Mouse (Mus musculus): ENCODE data around the gene Whamm. TPM values are rescaled to one million over a fixed set of nuclear protein-coding genes. Genes with fewer than 3 reads are reported as not detected.

Gene Whamm
- total RNA-seq, 2 experiments from 2014 or later = 19.0 to 22.8 TPM

GRCm38 (mm10) chr7:81566892-81567291, 4.2 kb upstream of the Whamm start, which contains the start of gene Fsd2:
Fsd2 (minus strand) TSS chr7:81566944.
- no peak for TF ChIP-seq CTCF (conservative IDR thresholded peaks at IDR 0.05)
- no peak for DNase-seq (ENCODE audit: low spot score in 2 of 2)
- Histone ChIP-seq H3K27ac (peak within 1 kb of the TSS; percentile 58), H3K4me3 (no peak within 1 kb of the TSS)

GRCm38 (mm10) chr7:81567396-81567795, 3.7 kb upstream of the Whamm start:
- H3K4me3 ChIP-seq = no peak overlapping the region
- no peak overlapping the region for H3K27ac ChIP-seq
- DNase-seq (ENCODE audit: low spot score in 2 of 2) = no peak
- TF ChIP-seq CTCF (conservative IDR thresholded peaks at IDR 0.05) = no peak

GRCm38 (mm10) chr7:81569851-81570250, 1.2 kb upstream of the Whamm start:
- H3K27ac ChIP-seq = no peak overlapping the region
- DNase-seq (ENCODE audit: low spot score in 2 of 2) = no peak
- no peak for TF ChIP-seq CTCF (conservative IDR thresholded peaks at IDR 0.05)
- H3K4me3 ChIP-seq = no peak overlapping the region

- Histone ChIP-seq H3K27ac (peak overlapping the region; percentile 96), H3K4me3 (no peak overlapping the region)
- TF ChIP-seq CTCF (conservative IDR thresholded peaks at IDR 0.05) = no peak
- DNase-seq (ENCODE audit: low spot score in 2 of 2) = no peak
Measured at GRCm38 (mm10) chr7:81570271-81570670, 795 bp upstream of the Whamm start.

GRCm38 (mm10) chr7:81570752-81571107, 336 bp upstream of the Whamm start:
- DNase-seq (ENCODE audit: low spot score in 2 of 2) = no peak
- peak; percentile 74 for TF ChIP-seq CTCF (conservative IDR thresholded peaks at IDR 0.05)
- Histone ChIP-seq H3K4me3 (peak overlapping the region; percentile 85), H3K27ac (peak overlapping the region; percentile 96)

GRCm38 (mm10) chr7:81571941-81572441, 925 bp downstream of the Whamm start:
- no peak for TF ChIP-seq CTCF (conservative IDR thresholded peaks at IDR 0.05)
- Histone ChIP-seq H3K27ac (peak overlapping the region; percentile 96), H3K4me3 (peak overlapping the region; percentile 85)
- DNase-seq (ENCODE audit: low spot score in 2 of 2) = no peak

GRCm38 (mm10) chr7:81572610-81573268, 1.7 kb downstream of the Whamm start:
- Histone ChIP-seq H3K4me3 (peak overlapping the region; percentile 85), H3K27ac (peak overlapping the region; percentile 96)
- DNase-seq (ENCODE audit: low spot score in 2 of 2) = no peak
- no peak for TF ChIP-seq CTCF (conservative IDR thresholded peaks at IDR 0.05)

GRCm38 (mm10) chr7:81573397-81573796, 2.3 kb downstream of the Whamm start:
- no peak for TF ChIP-seq CTCF (conservative IDR thresholded peaks at IDR 0.05)
- Histone ChIP-seq H3K4me3 (peak overlapping the region; percentile 85; the same call in 1 of the 2 replicates), H3K27ac (no peak overlapping the region)
- no peak for DNase-seq (ENCODE audit: low spot score in 2 of 2)

- no peak for DNase-seq (ENCODE audit: low spot score in 2 of 2)
- TF ChIP-seq CTCF (conservative IDR thresholded peaks at IDR 0.05) = no peak
- Histone ChIP-seq H3K4me3 (no peak overlapping the region), H3K27ac (no peak overlapping the region)
Measured at GRCm38 (mm10) chr7:81573821-81574220, 2.8 kb downstream of the Whamm start.

GRCm38 (mm10) chr7:81575606-81576005, 4.5 kb downstream of the Whamm start:
- no peak overlapping the region for H3K27ac ChIP-seq
- H3K4me3 ChIP-seq = no peak overlapping the region
- TF ChIP-seq CTCF (conservative IDR thresholded peaks at IDR 0.05) = no peak
- no peak for DNase-seq (ENCODE audit: low spot score in 2 of 2)

- no peak for TF ChIP-seq CTCF (conservative IDR thresholded peaks at IDR 0.05)
- DNase-seq (ENCODE audit: low spot score in 2 of 2) = no peak
- H3K4me3 ChIP-seq = no peak overlapping the region
Measured at GRCm38 (mm10) chr7:81577872-81578271, 6.8 kb downstream of the Whamm start.

GRCm38 (mm10) chr7:81578413-81578812, 7.3 kb downstream of the Whamm start:
- DNase-seq (ENCODE audit: low spot score in 2 of 2) = no peak
- no peak overlapping the region for H3K4me3 ChIP-seq
- H3K27ac ChIP-seq = no peak overlapping the region
- no peak for TF ChIP-seq CTCF (conservative IDR thresholded peaks at IDR 0.05)

More at GRCm38 (mm10) chr7:81577872-81578271, 6.8 kb downstream of the Whamm start:
- H3K27ac ChIP-seq = no peak overlapping the region

GRCm38 (mm10) chr7:81579312-81579711, 8.2 kb downstream of the Whamm start:
- DNase-seq (ENCODE audit: low spot score in 2 of 2) = no peak
- Histone ChIP-seq H3K27ac (no peak overlapping the region), H3K4me3 (no peak overlapping the region)
- no peak for TF ChIP-seq CTCF (conservative IDR thresholded peaks at IDR 0.05)

- no peak for DNase-seq (ENCODE audit: low spot score in 2 of 2)
- H3K4me3 ChIP-seq = no peak overlapping the region
- peak; percentile 35 for TF ChIP-seq CTCF (conservative IDR thresholded peaks at IDR 0.05)
- H3K27ac ChIP-seq = no peak overlapping the region
Measured at GRCm38 (mm10) chr7:81583512-81583911, 12.4 kb downstream of the Whamm start.

All from layer of hippocampus, adult 2 months (tissue).